ENCODE assay signal across 17 mouse cellular contexts in the genomic region with DNA sequence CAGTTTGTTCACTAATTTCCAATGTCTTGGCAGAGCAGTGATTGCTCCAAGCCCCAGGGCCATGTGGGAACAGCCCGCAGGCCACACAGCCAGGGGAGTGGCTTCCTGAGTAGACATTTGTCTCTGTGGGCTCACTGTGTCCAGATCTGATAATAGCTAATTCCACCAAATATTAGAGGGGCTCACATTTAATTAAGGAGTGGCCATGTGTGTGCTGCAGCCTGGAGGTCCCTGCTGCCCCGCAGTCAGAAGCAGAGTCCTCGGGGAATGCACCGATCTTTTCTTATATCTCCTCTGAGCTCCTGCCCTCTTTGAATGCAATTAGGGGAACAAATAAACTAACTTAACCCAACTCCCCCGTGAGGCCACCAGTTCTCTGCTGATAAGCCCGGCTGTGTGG.
DNase-seq lines count a peak whose midpoint lies in the region; ATAC-seq and TF ChIP-seq lines count a peak whose summit lies in the region.
"Had no signal": no experiment of that assay in that cellular context is flagged by ENCODE, and none has a peak within 500 bp of the region (broad histone marks: within the 10 kb centered on the region; RNA-seq: fewer than 3 reads in every experiment).

No protein-coding gene starts in this region.

- H3K4me2 ChIP-seq in hindbrain, embryonic 13.5 days: no peak overlapping the region
- H3K4me2 ChIP-seq in hindbrain, postnatal 0 days (ENCODE audit: low read depth, low read length): no peak overlapping the region
- peak overlapping the region; percentile 82 for H3K4me2 ChIP-seq in liver, embryonic 14.5 days (ENCODE audit: low read depth)
- no peak overlapping the region for H3K4me2 ChIP-seq in midbrain, embryonic 15.5 days
- H3K4me2 ChIP-seq: heart, embryonic 12.5 days had no signal

- no peaks in the 10 kb centered on the region for H3K27me3 ChIP-seq in hindbrain, embryonic 13.5 days
- no peaks in the 10 kb centered on the region for H3K27me3 ChIP-seq in hindbrain, postnatal 0 days (ENCODE audit: insufficient read depth, low read length)
- no peaks in the 10 kb centered on the region for H3K27me3 ChIP-seq in liver, embryonic 14.5 days (ENCODE audit: control insufficient read depth, insufficient read depth, low read length)
- H3K27me3 ChIP-seq in midbrain, embryonic 15.5 days (replicated peaks): no peaks in the 10 kb centered on the region
- H3K27me3 ChIP-seq: heart, embryonic 12.5 days had no signal

- no peak for TF ChIP-seq EP300 in liver, embryonic 14.5 days (IDR thresholded peaks at IDR 0.05; ENCODE audit: low read depth)

- peaks cover 45% of the 10 kb centered on the region for H3K4me1 ChIP-seq in hindbrain, embryonic 13.5 days (replicated peaks)
- no peaks in the 10 kb centered on the region for H3K4me1 ChIP-seq in hindbrain, postnatal 0 days (ENCODE audit: insufficient read depth, low read length)
- peaks cover 38 to 44% of the 10 kb centered on the region in 2 experiments for H3K4me1 ChIP-seq in liver, embryonic 14.5 days (replicated peaks; ENCODE audit: control insufficient read depth in 2 of 2, insufficient read depth in 2 of 2, low read length in 1 of 2)
- peaks cover 15% of the 10 kb centered on the region for H3K4me1 ChIP-seq in midbrain, embryonic 15.5 days

- no peak overlapping the region for H3K9ac ChIP-seq in hindbrain, embryonic 13.5 days
- H3K9ac ChIP-seq in hindbrain, postnatal 0 days (replicated peaks; ENCODE audit: low read length): no peak overlapping the region
- H3K9ac ChIP-seq in liver, embryonic 14.5 days (replicated peaks): no peak overlapping the region
- no peak overlapping the region for H3K9ac ChIP-seq in midbrain, embryonic 15.5 days
- H3K9ac ChIP-seq: heart, embryonic 12.5 days had no signal

- WGBS in hindbrain, embryonic 13.5 days: 30% methylated on average over 6 of the region's 6 CpGs
- 57% methylated on average over 6 of the region's 6 CpGs for WGBS in hindbrain, postnatal 0 days
- whole genome bisulfite sequencing in liver, embryonic 14.5 days (ENCODE audit: insufficient replicate concordance): 42% methylated on average over 6 of the region's 6 CpGs
- 28% methylated on average over 6 of the region's 6 CpGs for WGBS in midbrain, embryonic 15.5 days

- no peaks in the 10 kb centered on the region for H3K9me3 ChIP-seq in hindbrain, embryonic 13.5 days
- no peaks in the 10 kb centered on the region for H3K9me3 ChIP-seq in hindbrain, postnatal 0 days (ENCODE audit: low read length)
- no peaks in the 10 kb centered on the region; the same call in 1 of the 2 replicates for H3K9me3 ChIP-seq in liver, embryonic 14.5 days (ENCODE audit: control insufficient read depth, low read length)
- no peaks in the 10 kb centered on the region for H3K9me3 ChIP-seq in midbrain, embryonic 15.5 days
- H3K9me3 ChIP-seq: heart, embryonic 12.5 days had no signal

- H3K36me3 ChIP-seq in hindbrain, embryonic 13.5 days: peaks cover 32% of the 10 kb centered on the region
- peaks cover 10% of the 10 kb centered on the region; the same call in 1 of the 2 replicates for H3K36me3 ChIP-seq in hindbrain, postnatal 0 days (ENCODE audit: insufficient read depth, low read length)
- no peaks in the 10 kb centered on the region for H3K36me3 ChIP-seq in liver, embryonic 14.5 days (replicated peaks; ENCODE audit: control insufficient read depth, insufficient read depth, low read depth)
- H3K36me3 ChIP-seq in midbrain, embryonic 15.5 days (replicated peaks): peaks cover 3% of the 10 kb centered on the region; the same call in 1 of the 2 replicates
- H3K36me3 ChIP-seq: heart, embryonic 12.5 days had no signal

- no peak overlapping the region for H3K4me3 ChIP-seq in hindbrain, embryonic 13.5 days
- no peak overlapping the region for H3K4me3 ChIP-seq in hindbrain, postnatal 0 days (ENCODE audit: low read length)
- H3K4me3 ChIP-seq in liver, embryonic 14.5 days (ENCODE audit: insufficient read depth in 1 of 2, low read depth in 2 of 2, low read length in 2 of 2): no peak overlapping the region
- no peak overlapping the region for H3K4me3 ChIP-seq in midbrain, embryonic 15.5 days
- H3K4me3 ChIP-seq: heart, embryonic 12.5 days; layer of hippocampus, adult 2 months; megakaryocyte, embryonic 14.5 days; myocyte had no signal

- no peak for DNase-seq in hindbrain, postnatal 0 days (ENCODE audit: low spot score)
- DNase-seq in liver, embryonic 14.5 days (ENCODE audit: low read depth in 3 of 3, low spot score in 3 of 3): no peak
- DNase-seq in liver: no peak
- DNase-seq in brain, embryonic 14.5 days (ENCODE audit: low read depth): peak; percentile 51
- no peak for DNase-seq in urinary bladder, postnatal 4 days (ENCODE audit: low spot score in 2 of 2)
- DNase-seq: cerebellum, adult 2 months; cerebellum, postnatal 36 days; heart, postnatal 14 days; thymus, postnatal 36 days had no signal

- peak; percentile 33; the same call in 1 of the 2 replicates for ATAC-seq in hindbrain, embryonic 13.5 days (ENCODE audit: low FRiP score)
- no peak for ATAC-seq in hindbrain, postnatal 0 days
- no peak for ATAC-seq in liver, embryonic 14.5 days (ENCODE audit: insufficient read depth)
- peak; percentile 22; the same call in 1 of the 2 replicates for ATAC-seq in midbrain, embryonic 15.5 days (replicated peaks)
- ATAC-seq: lung, postnatal 0 days had no signal

- no peak for TF ChIP-seq POLR2A in brain, embryonic 14.5 days (IDR thresholded peaks at IDR 0.05; ENCODE audit: borderline replicate concordance, extremely low read depth, insufficient read depth, insufficient read length, poor library complexity, severe bottlenecking)

- TF ChIP-seq CTCF in hindbrain, postnatal 0 days (IDR thresholded peaks at IDR 0.05; ENCODE audit: low read depth): no peak
- TF ChIP-seq CTCF in liver, embryonic 14.5 days (IDR thresholded peaks at IDR 0.05; ENCODE audit: low read depth): no peak
- no peak for TF ChIP-seq CTCF in brain, embryonic 14.5 days (IDR thresholded peaks at IDR 0.05; ENCODE audit: borderline replicate concordance, extremely low read depth, insufficient read depth, insufficient read length)

- 0 out of 2 replicates have a peak overlapping the region, but pooled peaks have one; percentile 23 for H3K27ac ChIP-seq in hindbrain, embryonic 13.5 days
- no peak overlapping the region for H3K27ac ChIP-seq in hindbrain, postnatal 0 days
- H3K27ac ChIP-seq in liver, embryonic 14.5 days: peak overlapping the region; percentile 90
- no peak overlapping the region for H3K27ac ChIP-seq in midbrain, embryonic 15.5 days
- H3K27ac ChIP-seq: kidney, postnatal 0 days; layer of hippocampus, adult 2 months had no signal

Comparison
In these comparisons a context has a peak if more than half of its experiments do, and no peak if none do; other contexts are left out.
1. ATAC-seq: peak in hindbrain, embryonic 13.5 days (single experiment) and midbrain, embryonic 15.5 days (single experiment); none in hindbrain, postnatal 0 days (single experiment) and liver, embryonic 14.5 days (single experiment).
2. H3K27ac ChIP-seq: peak in hindbrain, embryonic 13.5 days (single experiment) and liver, embryonic 14.5 days (single experiment); none in hindbrain, postnatal 0 days (single experiment) and midbrain, embryonic 15.5 days (single experiment).